Mouse (Mus musculus) stomach, embryonic 14.5 days (tissue): ENCODE measurements around the gene Rgs9. TPM values are rescaled to one million over a fixed set of nuclear protein-coding genes. Genes with fewer than 3 reads are reported as not detected.

Experiments used
- ATAC-seq: fragments of 200-750 bp; cut with Nextera tagmentation; 2 replicates; pipeline ENCODE4 v1.8.0; 2017; ENCODE audit warnings: low read depth, moderate TSS enrichment; ENCODE audit not compliant: insufficient number of reproducible peaks, insufficient read depth, low FRiP score
- H3K27ac ChIP-seq: fragments of 300-500 bp; sonication (generic); 2 replicates; pipeline ENCODE4 v1.5.1; 2014; ENCODE audit warnings: mild to moderate bottlenecking, low read length, moderate library complexity, mixed read lengths
- H3K27me3 ChIP-seq: fragments of 300-500 bp; sonication (generic); 2 replicates; pipeline ENCODE4 v1.6.1; 2014; ENCODE audit warnings: low read length, control low read depth, mixed read lengths; ENCODE audit not compliant: control insufficient read depth, insufficient read depth
- H3K36me3 ChIP-seq: fragments of 300-500 bp; sonication (generic); 2 replicates; pipeline ENCODE4 v1.6.1; 2014; ENCODE audit warnings: mild to moderate bottlenecking, control low read depth, low read length, moderate library complexity, mixed read lengths; ENCODE audit not compliant: control insufficient read depth, insufficient read depth
- H3K4me1 ChIP-seq: fragments of 300-500 bp; sonication (generic); 2 replicates; pipeline ENCODE4 v1.6.1; 2014; ENCODE audit warnings: low read length, control low read depth, mixed read lengths; ENCODE audit not compliant: control insufficient read depth, insufficient read depth
- H3K4me2 ChIP-seq: fragments of 300-500 bp; sonication (generic); replicated peaks from 2 replicates; pipeline ENCODE4 v1.6.1; 2014; ENCODE audit warnings: low read depth, low read length, control low read depth
- H3K4me3 ChIP-seq: fragments of 300-500 bp; sonication (generic); 2 replicates; pipeline ENCODE4 v1.5.1; 2014; ENCODE audit warnings: low read depth, low read length, control low read depth
- H3K9ac ChIP-seq: fragments of 300-500 bp; sonication (generic); replicated peaks from 2 replicates; pipeline ENCODE4 v1.6.1; 2014; ENCODE audit warnings: low read depth, mild to moderate bottlenecking, control low read depth, low read length, moderate library complexity, mixed read lengths
- H3K9me3 ChIP-seq: fragments of 300-500 bp; sonication (generic); 2 replicates; pipeline ENCODE4 v1.6.1; 2016; ENCODE audit warnings: low read depth, low read length, control low read depth; ENCODE audit not compliant: control insufficient read depth
- WGBS: fragments of 180-500 bp; shearing (Covaris S2); extraction: QIAGEN DNeasy Blood & Tissue Kit; methylation state at CpG from one replicate; pipeline ENCODE4 v1.1.7; 2014; 5-methylcytosine and 5-hydroxymethylcytosine counted together
- polyA plus RNA-seq: library from polyadenylated mRNA; unstranded; fragments of >200 nt; fragmentation: Nextera tagmentation; extraction: Ambion mirVana; gene quantifications from 2 replicates; pipeline ENCODE4 v1.2.1, GENCODE M21; 2014

The Rgs9 gene
- polyA plus RNA-seq, 1 experiment from 2014 or later = 1.4 TPM

- Histone ChIP-seq H3K9ac (no peak overlapping the region), H3K4me3 (no peak overlapping the region), H3K4me2 (no peak overlapping the region), H3K9me3 (no peaks in the 10 kb centered on the region), H3K27me3 (no peaks in the 10 kb centered on the region), H3K4me1 (no peaks in the 10 kb centered on the region), H3K27ac (no peak overlapping the region), H3K36me3 (no peaks in the 10 kb centered on the region)
- ATAC-seq = no peak
- 71% methylated on average over 6 of the region's 6 CpGs for WGBS
These were observed 110.2 kb downstream of the Rgs9 start for GRCm38 (mm10) chr11:109187631-109188184.

- 50% methylated on average over 7 of the region's 7 CpGs for WGBS
- no peak overlapping the region for H3K27ac ChIP-seq
- H3K27me3 ChIP-seq = no peaks in the 10 kb centered on the region
- H3K4me2 ChIP-seq = no peak overlapping the region
- ATAC-seq = no peak
- no peak overlapping the region for H3K9ac ChIP-seq
- no peaks in the 10 kb centered on the region for H3K36me3 ChIP-seq
- no peaks in the 10 kb centered on the region for H3K4me1 ChIP-seq
- H3K9me3 ChIP-seq = no peaks in the 10 kb centered on the region
- H3K4me3 ChIP-seq = no peak overlapping the region
These were observed 116.8 kb downstream of the Rgs9 start for GRCm38 (mm10) chr11:109181118-109181517.

GRCm38 (mm10) chr11:109180290-109180689 lies 117.6 kb downstream of the Rgs9 start:
- WGBS = 79% methylated on average over 11 of the region's 11 CpGs
- H3K9ac ChIP-seq = no peak overlapping the region
- H3K4me2 ChIP-seq = no peak overlapping the region
- no peaks in the 10 kb centered on the region for H3K36me3 ChIP-seq
- H3K27me3 ChIP-seq = no peaks in the 10 kb centered on the region
- H3K9me3 ChIP-seq = no peaks in the 10 kb centered on the region
- H3K4me3 ChIP-seq = no peak overlapping the region
- H3K27ac ChIP-seq = no peak overlapping the region
- no peak for ATAC-seq
- H3K4me1 ChIP-seq = no peaks in the 10 kb centered on the region

GRCm38 (mm10) chr11:109178788-109179518 lies 119.0 kb downstream of the Rgs9 start:
- 56% methylated on average over 8 of the region's 8 CpGs for WGBS
- no peaks in the 10 kb centered on the region for H3K27me3 ChIP-seq
- no peak; the same call in 1 of the 2 replicates for ATAC-seq
- H3K9me3 ChIP-seq = no peaks in the 10 kb centered on the region
- no peak overlapping the region for H3K4me3 ChIP-seq
- H3K4me1 ChIP-seq = no peaks in the 10 kb centered on the region
- no peaks in the 10 kb centered on the region for H3K36me3 ChIP-seq
- no peak overlapping the region for H3K4me2 ChIP-seq
- no peak overlapping the region for H3K27ac ChIP-seq
- H3K9ac ChIP-seq = no peak overlapping the region

- Histone ChIP-seq H3K4me1 (no peaks in the 10 kb centered on the region), H3K36me3 (no peaks in the 10 kb centered on the region), H3K9me3 (no peaks in the 10 kb centered on the region), H3K27me3 (no peaks in the 10 kb centered on the region), H3K9ac (no peak overlapping the region), H3K27ac (no peak overlapping the region), H3K4me2 (no peak overlapping the region), H3K4me3 (no peak overlapping the region)
- WGBS = 89% methylated on average over 8 of the region's 8 CpGs
- no peak for ATAC-seq
These were observed 122.5 kb downstream of the Rgs9 start for GRCm38 (mm10) chr11:109175376-109175969.

Other genes starting within 250 kb of the Rgs9 start
- gene E030025P04Rik, start 153.8 kb downstream of the Rgs9 start, polyA plus RNA-seq = not detected in 2 replicates
- 34.0 and 35.7 TPM in 2 replicates for gene Gna13, start 64.7 kb upstream of the Rgs9 start, polyA plus RNA-seq
- not detected in 2 replicates for gene 9930022D16Rik, start 115.8 kb upstream of the Rgs9 start, polyA plus RNA-seq
- 42.8 and 46.6 TPM in 2 replicates for gene Amz2, start 127.8 kb upstream of the Rgs9 start, polyA plus RNA-seq
- gene Arsg, start 175.2 kb upstream of the Rgs9 start, polyA plus RNA-seq = 3.5 TPM in 2 replicates
- gene Slc16a6, start 175.5 kb upstream of the Rgs9 start, polyA plus RNA-seq = 4.4 and 6.7 TPM in 2 replicates